Mouse (Mus musculus) neural tube, embryonic 12.5 days (tissue): ENCODE data around the gene N4bp1. TPM values are rescaled to one million over a fixed set of nuclear protein-coding genes. Genes with fewer than 3 reads are reported as not detected.

Source experiments
- ATAC-seq: fragments of 200-750 bp; cut with Nextera tagmentation; 2 replicates; pipeline ENCODE4 v1.8.0; 2017; ENCODE audit warnings: low read depth, mild to moderate bottlenecking, moderate TSS enrichment, moderate library complexity; ENCODE audit not compliant: low FRiP score
- H3K27ac ChIP-seq: fragments of 300-500 bp; sonication (generic); 2 replicates; pipeline ENCODE4 v1.5.1; 2016
- H3K27me3 ChIP-seq: fragments of 300-500 bp; sonication (generic); replicated peaks from 2 replicates; pipeline ENCODE4 v1.6.1; 2016; ENCODE audit warnings: mild to moderate bottlenecking
- H3K36me3 ChIP-seq: fragments of 300-500 bp; sonication (generic); 2 replicates; pipeline ENCODE4 v1.6.1; 2016; ENCODE audit warnings: mild to moderate bottlenecking
- H3K4me1 ChIP-seq: fragments of 300-500 bp; sonication (generic); 2 replicates; pipeline ENCODE4 v1.6.1; 2016
- H3K4me2 ChIP-seq: fragments of 300-500 bp; sonication (generic); replicated peaks from 2 replicates; pipeline ENCODE4 v1.6.1; 2016; ENCODE audit warnings: mild to moderate bottlenecking
- H3K4me3 ChIP-seq: fragments of 300-500 bp; sonication (generic); 2 replicates; pipeline ENCODE4 v1.5.1; 2016
- H3K9ac ChIP-seq: fragments of 300-500 bp; sonication (generic); 2 replicates; pipeline ENCODE4 v1.6.1; 2016; ENCODE audit warnings: mild to moderate bottlenecking
- H3K9me3 ChIP-seq: fragments of 300-500 bp; sonication (generic); 2 replicates; pipeline ENCODE4 v1.6.1; 2016; ENCODE audit warnings: mild to moderate bottlenecking
- WGBS: fragments of 180-500 bp; shearing (Covaris S2); methylation state at CpG from one replicate; pipeline ENCODE4 v1.1.7; 2016; 5-methylcytosine and 5-hydroxymethylcytosine counted together
- polyA plus RNA-seq: library from polyadenylated mRNA; unstranded; fragments of >200 nt; fragmentation: Nextera tagmentation; extraction: Ambion mirVana; gene quantifications from 2 replicates; pipeline ENCODE4 v1.2.1, GENCODE M21; 2016

N4bp1 gene
- polyA plus RNA-seq, 1 experiment from 2014 or later, result 11.0 TPM

DNA sequence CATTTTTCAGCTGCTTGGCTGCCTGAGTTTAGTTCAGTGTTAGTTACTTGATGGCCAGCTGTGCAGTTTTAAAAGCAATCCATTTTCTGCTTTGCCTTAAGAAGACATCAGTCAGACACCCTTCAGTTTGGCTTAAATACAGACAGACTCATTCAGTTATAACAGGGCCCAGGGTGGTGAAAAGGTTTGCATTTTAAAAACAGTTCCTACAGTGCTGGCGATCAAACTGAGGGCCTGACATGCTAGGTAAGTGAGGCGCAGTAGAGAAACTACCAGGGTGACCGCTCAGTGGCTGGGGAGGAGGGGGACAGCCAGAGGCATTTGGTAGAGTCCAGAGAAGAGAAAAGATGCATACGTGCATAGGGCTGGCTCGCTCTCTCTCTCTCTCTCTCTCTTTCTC is 36.2 kb downstream of the N4bp1 start:
- Histone ChIP-seq H3K36me3 (peaks cover 44% of the 10 kb centered on the region), H3K9ac (no peak overlapping the region), H3K27me3 (no peaks in the 10 kb centered on the region)

DNA sequence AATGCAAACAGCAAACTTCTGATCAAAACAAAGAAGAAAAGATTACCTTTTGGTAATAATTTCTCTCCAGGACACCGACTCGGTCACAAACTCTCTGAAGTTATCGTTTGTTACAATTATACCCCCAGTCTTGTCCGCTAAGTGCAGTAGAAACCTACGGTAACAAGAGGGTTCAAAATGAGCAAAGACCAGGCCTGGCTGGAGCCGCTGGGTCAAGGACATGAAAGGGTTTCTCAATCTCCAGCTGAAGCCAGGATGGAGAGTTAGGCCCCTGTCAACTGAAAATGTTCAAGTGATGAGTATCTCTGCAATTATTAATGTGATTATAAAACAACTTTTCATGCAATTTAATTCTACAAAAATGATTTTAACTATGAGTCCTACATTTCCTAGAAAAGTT is 36.7 kb downstream of the N4bp1 start:
- no peak overlapping the region for H3K9ac ChIP-seq
- H3K4me2 ChIP-seq, result no peak overlapping the region
- 95% methylated on average over 6 of the region's 6 CpGs for WGBS
- no peak overlapping the region for H3K4me3 ChIP-seq
- H3K9me3 ChIP-seq, result no peaks in the 10 kb centered on the region
- peaks cover 48% of the 10 kb centered on the region for H3K36me3 ChIP-seq
- no peak for ATAC-seq
- no peak overlapping the region for H3K27ac ChIP-seq
- no peaks in the 10 kb centered on the region for H3K4me1 ChIP-seq
- no peaks in the 10 kb centered on the region for H3K27me3 ChIP-seq

More for the DNA sequence above, 36.2 kb downstream of the N4bp1 start:
- no peaks in the 10 kb centered on the region for H3K4me1 ChIP-seq
- no peak overlapping the region for H3K27ac ChIP-seq
- 84% methylated on average over 5 of the region's 5 CpGs for WGBS
- ATAC-seq, result no peak
- no peak overlapping the region for H3K4me2 ChIP-seq
- H3K9me3 ChIP-seq, result no peaks in the 10 kb centered on the region
- H3K4me3 ChIP-seq, result no peak overlapping the region

DNA sequence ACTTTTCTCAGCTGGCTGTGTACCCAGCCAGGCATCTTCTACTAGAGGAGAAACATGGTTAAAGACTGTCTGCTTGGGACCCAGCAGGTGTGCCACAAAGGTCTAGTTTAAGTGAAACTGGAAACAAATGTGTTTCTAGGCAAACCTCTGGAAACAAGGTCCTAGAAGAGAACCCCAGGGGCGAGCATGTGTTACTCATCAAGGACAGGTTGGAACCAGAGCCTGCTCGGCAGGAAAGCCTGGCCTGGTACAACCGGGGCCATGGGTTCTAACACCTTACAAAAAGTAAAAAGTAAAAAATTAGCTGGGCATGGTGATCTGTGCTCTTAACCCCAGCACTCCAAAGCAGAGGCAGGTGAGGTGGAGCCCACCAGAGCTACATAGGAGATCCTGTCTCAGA is 38.0 kb downstream of the N4bp1 start:
- no peaks in the 10 kb centered on the region for H3K4me1 ChIP-seq
- H3K27ac ChIP-seq, result no peak overlapping the region
- no peak overlapping the region for H3K4me2 ChIP-seq
- H3K4me3 ChIP-seq, result no peak overlapping the region
- H3K36me3 ChIP-seq, result peaks cover 61% of the 10 kb centered on the region
- H3K9me3 ChIP-seq, result no peaks in the 10 kb centered on the region
- H3K27me3 ChIP-seq, result no peaks in the 10 kb centered on the region
- H3K9ac ChIP-seq, result no peak overlapping the region
- no peak for ATAC-seq
- 81% methylated on average over 3 of the region's 3 CpGs for WGBS

DNA sequence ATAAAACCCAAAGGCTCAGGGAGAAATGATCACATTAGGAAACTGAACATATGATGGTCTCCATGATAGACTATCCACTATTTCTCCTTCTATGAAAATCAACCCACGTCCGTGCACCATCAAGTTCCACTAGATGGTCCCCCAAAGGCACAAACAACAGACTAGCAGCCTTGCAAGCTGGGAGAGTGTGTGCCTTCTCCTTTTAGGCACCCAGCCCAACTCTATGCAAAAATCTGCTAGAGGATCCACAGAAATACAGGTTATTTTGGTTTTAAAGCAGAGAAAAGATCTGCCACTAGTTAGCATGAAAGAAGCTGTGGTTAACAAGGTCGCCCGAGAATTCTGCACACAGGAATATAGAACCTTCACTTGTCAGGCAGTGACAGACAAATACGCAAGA is 39.2 kb downstream of the N4bp1 start:
- Histone ChIP-seq H3K9ac (no peak overlapping the region), H3K9me3 (no peaks in the 10 kb centered on the region), H3K4me1 (no peaks in the 10 kb centered on the region), H3K4me2 (no peak overlapping the region), H3K27me3 (no peaks in the 10 kb centered on the region), H3K36me3 (peaks cover 72% of the 10 kb centered on the region), H3K4me3 (no peak overlapping the region), H3K27ac (no peak overlapping the region)
- ATAC-seq, result no peak
- WGBS, result 92% methylated on average over 5 of the region's 5 CpGs

GRCm38 (mm10) chr8:86844856-86845255 is 40.2 kb downstream of the N4bp1 start:
- WGBS, result 96% methylated on average over 6 of the region's 6 CpGs
- no peak overlapping the region for H3K27ac ChIP-seq
- H3K36me3 ChIP-seq, result peaks cover 77% of the 10 kb centered on the region
- H3K4me3 ChIP-seq, result no peak overlapping the region
- no peaks in the 10 kb centered on the region for H3K9me3 ChIP-seq
- no peak overlapping the region for H3K4me2 ChIP-seq
- no peak for ATAC-seq
- no peaks in the 10 kb centered on the region for H3K27me3 ChIP-seq
- no peaks in the 10 kb centered on the region for H3K4me1 ChIP-seq
- H3K9ac ChIP-seq, result no peak overlapping the region

GRCm38 (mm10) chr8:86843896-86844295 is 41.2 kb downstream of the N4bp1 start:
- Histone ChIP-seq H3K4me1 (no peaks in the 10 kb centered on the region), H3K9me3 (no peaks in the 10 kb centered on the region), H3K4me3 (no peak overlapping the region), H3K9ac (no peak overlapping the region), H3K27me3 (no peaks in the 10 kb centered on the region), H3K36me3 (peaks cover 84% of the 10 kb centered on the region), H3K4me2 (no peak overlapping the region), H3K27ac (no peak overlapping the region)
- WGBS, result 69% methylated on average over 8 of the region's 8 CpGs
- ATAC-seq, result no peak

DNA sequence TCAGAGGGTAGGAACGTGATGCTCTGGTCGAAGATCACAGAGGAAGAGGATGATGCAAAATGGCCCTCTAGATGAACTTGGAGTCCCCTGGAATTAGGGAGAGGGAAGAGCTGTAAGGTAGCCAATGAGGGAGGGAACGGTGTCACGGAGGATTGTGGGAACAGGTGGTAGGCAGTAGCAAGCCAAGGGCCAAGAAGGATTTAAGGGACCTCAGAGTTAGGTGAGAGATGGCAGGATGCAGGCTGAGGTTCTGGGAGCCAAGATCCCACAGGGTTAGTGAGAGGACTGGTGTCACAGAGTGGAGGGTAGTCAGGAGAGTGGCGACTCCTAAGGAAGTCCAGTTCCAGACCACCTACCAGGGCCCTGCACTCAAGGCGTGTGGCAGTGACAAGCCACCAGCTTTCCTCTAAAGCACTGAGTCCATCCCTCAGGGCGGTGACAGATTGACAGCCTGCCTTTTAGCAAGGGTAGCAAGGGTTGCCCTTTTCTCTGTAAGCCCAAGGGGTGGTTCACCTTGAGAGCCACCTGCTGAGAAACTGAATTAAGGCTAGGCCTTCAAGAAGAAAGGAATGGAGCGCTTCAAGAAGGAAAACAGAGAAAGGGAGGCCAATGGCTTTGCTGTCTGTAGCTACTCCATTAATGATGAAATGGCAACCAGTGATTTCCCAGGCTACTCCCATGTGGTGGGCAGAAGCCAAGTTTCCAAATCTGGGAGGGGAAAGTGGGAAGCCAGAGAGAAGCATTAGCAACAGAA is 43.3 kb downstream of the N4bp1 start:
- no peaks in the 10 kb centered on the region for H3K4me1 ChIP-seq
- no peak overlapping the region for H3K4me3 ChIP-seq
- ATAC-seq, result no peak
- H3K9ac ChIP-seq, result no peak overlapping the region
- no peak overlapping the region for H3K27ac ChIP-seq
- H3K9me3 ChIP-seq, result no peaks in the 10 kb centered on the region
- no peaks in the 10 kb centered on the region for H3K27me3 ChIP-seq
- peaks cover 72% of the 10 kb centered on the region for H3K36me3 ChIP-seq
- WGBS, result 93% methylated on average over 8 of the region's 8 CpGs
- no peak overlapping the region for H3K4me2 ChIP-seq

- 97% methylated on average over 12 of the region's 12 CpGs for WGBS
- H3K27ac ChIP-seq, result no peak overlapping the region
- no peak for ATAC-seq
- H3K27me3 ChIP-seq, result no peaks in the 10 kb centered on the region
- H3K9ac ChIP-seq, result no peak overlapping the region
- no peaks in the 10 kb centered on the region for H3K4me1 ChIP-seq
- no peak overlapping the region for H3K4me2 ChIP-seq
- no peak overlapping the region for H3K4me3 ChIP-seq
- H3K9me3 ChIP-seq, result no peaks in the 10 kb centered on the region
- peaks cover 60% of the 10 kb centered on the region for H3K36me3 ChIP-seq
Measured at GRCm38 (mm10) chr8:86840120-86840693, 44.9 kb downstream of the N4bp1 start.

- Histone ChIP-seq H3K36me3 (peaks cover 51% of the 10 kb centered on the region), H3K9me3 (no peaks in the 10 kb centered on the region), H3K9ac (no peak overlapping the region), H3K27me3 (no peaks in the 10 kb centered on the region), H3K4me3 (no peak overlapping the region), H3K27ac (no peak overlapping the region), H3K4me2 (no peak overlapping the region), H3K4me1 (no peaks in the 10 kb centered on the region)
- ATAC-seq, result no peak
- WGBS, result 95% methylated on average over 6 of the region's 6 CpGs
Measured at GRCm38 (mm10) chr8:86838707-86839438, 46.2 kb downstream of the N4bp1 start.

GRCm38 (mm10) chr8:86837234-86837633 is 47.8 kb downstream of the N4bp1 start:
- Histone ChIP-seq H3K27me3 (no peaks in the 10 kb centered on the region), H3K4me2 (no peak overlapping the region), H3K4me3 (no peak overlapping the region), H3K36me3 (peaks cover 35% of the 10 kb centered on the region), H3K4me1 (no peaks in the 10 kb centered on the region), H3K9ac (no peak overlapping the region), H3K9me3 (no peaks in the 10 kb centered on the region), H3K27ac (no peak overlapping the region)
- 80% methylated on average over 2 of the region's 2 CpGs for WGBS
- ATAC-seq, result no peak

- peaks cover 21% of the 10 kb centered on the region for H3K36me3 ChIP-seq
- no peaks in the 10 kb centered on the region for H3K27me3 ChIP-seq
- no peak overlapping the region for H3K4me2 ChIP-seq
- H3K9ac ChIP-seq, result no peak overlapping the region
- no peak overlapping the region for H3K27ac ChIP-seq
- ATAC-seq, result no peak
- no peak overlapping the region for H3K4me3 ChIP-seq
- H3K9me3 ChIP-seq, result no peaks in the 10 kb centered on the region
- no peaks in the 10 kb centered on the region for H3K4me1 ChIP-seq
Measured at GRCm38 (mm10) chr8:86835881-86836280, 49.2 kb downstream of the N4bp1 start.

GRCm38 (mm10) chr8:86834496-86835260 is 50.4 kb downstream of the N4bp1 start:
- no peak overlapping the region for H3K27ac ChIP-seq
- ATAC-seq, result no peak
- H3K9ac ChIP-seq, result no peak overlapping the region
- no peak overlapping the region for H3K4me2 ChIP-seq
- no peak overlapping the region for H3K4me3 ChIP-seq
- H3K36me3 ChIP-seq, result peaks cover 10% of the 10 kb centered on the region; the same call in 1 of the 2 replicates
- no peaks in the 10 kb centered on the region for H3K9me3 ChIP-seq
- WGBS, result 86% methylated on average over 8 of the region's 8 CpGs
- no peaks in the 10 kb centered on the region for H3K27me3 ChIP-seq
- H3K4me1 ChIP-seq, result no peaks in the 10 kb centered on the region
